Mouse (Mus musculus) inflammation-experienced regulatory T-cells (primary cell): Measurements from ENCODE around the gene Sdc3. TPM values are rescaled to one million over a fixed set of nuclear protein-coding genes. Genes with fewer than 3 reads are reported as not detected.

ENCODE experiments used
- polyA plus RNA-seq, 2 experiments: library from polyadenylated mRNA; unstranded; fragments of 100-300 nt; shearing (Covaris generic); gene quantifications; one replicate each; pipeline ENCODE4 v1.2.1; 2017

Sdc3 gene
- polyA plus RNA-seq = 1 to 10 TPM; 3.2 to 8.8 TPM

GRCm38 (mm10) chr4:130792376-130793179 lies at the start of gene Sdc3:
Gene Sdc3 (plus strand): TSS chr4:130792537.

Other genes with a start within 250 kb of the Sdc3 start
- gene Nkain1, start 218.4 kb upstream of the Sdc3 start, polyA plus RNA-seq = 1 to 10 TPM in 1 of 2 experiments, not detected in 1; 1.4 TPM
- 10 to 100 TPM; 74.5 to 97.7 TPM for gene Pum1, start 129.2 kb upstream of the Sdc3 start, polyA plus RNA-seq
- gene Laptm5, start 120.6 kb downstream of the Sdc3 start, polyA plus RNA-seq = 1,000 to 10,000 TPM; 1,685 to 2,192 TPM
- under 1 TPM; 0.11 to 0.70 TPM for gene Matn1, start 151.8 kb downstream of the Sdc3 start, polyA plus RNA-seq